Mouse (Mus musculus) ES-E14 (cell line): Measurements from ENCODE around the gene Atxn1. TPM values are rescaled to one million over a fixed set of nuclear protein-coding genes. Genes with fewer than 3 reads are reported as not detected.

Experiments
- DNase-seq: peaks from one replicate; pipeline ENCODE4 v3.0.0-alpha.2; 2013; ENCODE audit warnings: low read depth, low spot score
- H3K27ac ChIP-seq: 2 replicates; pipeline ENCODE4 v1.5.1; 2012; ENCODE audit warnings: low read depth, mild to moderate bottlenecking, low read length, moderate library complexity, mixed read lengths; ENCODE audit not compliant: poor library complexity, insufficient read depth, severe bottlenecking
- H3K36me3 ChIP-seq: 2 replicates; pipeline ENCODE4 v1.6.1; 2012; ENCODE audit warnings: mild to moderate bottlenecking, low read length, moderate library complexity, mixed read lengths; ENCODE audit not compliant: control insufficient read depth, poor library complexity, insufficient read depth, severe bottlenecking
- H3K4me1 ChIP-seq, 2 experiments: fragments of 150-350 bp in 1 of 2; sonication (generic) in 1 of 2; 2 replicates each; pipeline ENCODE4 v1.6.1; 2012; ENCODE audit warnings: low read length in 2 of 2, mild to moderate bottlenecking in 1 of 2, mixed read lengths in 1 of 2; ENCODE audit not compliant: control insufficient read depth in 2 of 2, insufficient read depth in 2 of 2, poor library complexity in 1 of 2
- H3K4me3 ChIP-seq, 2 experiments: fragments of 150-350 bp in 1 of 2; sonication (generic) in 1 of 2; 2 replicates each; pipeline ENCODE4 v1.5.1; 2012; ENCODE audit warnings: low read length in 2 of 2, low read depth in 1 of 2, mild to moderate bottlenecking in 1 of 2, mixed read lengths in 1 of 2; ENCODE audit not compliant: insufficient read depth in 1 of 2, poor library complexity in 1 of 2, severe bottlenecking in 1 of 2
- H3K9ac ChIP-seq: 2 replicates; pipeline ENCODE4 v1.6.1; 2012; ENCODE audit warnings: low read depth, mild to moderate bottlenecking, low read length, mixed read lengths; ENCODE audit not compliant: poor library complexity, insufficient read depth, severe bottlenecking
- H3K9me3 ChIP-seq: fragments of 150-350 bp; sonication (generic); 2 replicates; pipeline ENCODE4 v1.6.1; 2012; ENCODE audit warnings: low read depth, mild to moderate bottlenecking, low read length; ENCODE audit not compliant: control insufficient read depth, insufficient read depth
- CHD2 ChIP-seq: IDR thresholded peaks from 2 replicates; pipeline ENCODE4 v1.6.1; 2014; ENCODE audit warnings: mild to moderate bottlenecking, low read depth, low read length, inconsistent platforms
- HCFC1 ChIP-seq: IDR thresholded peaks from 2 replicates; pipeline ENCODE4 v1.6.1; 2012; ENCODE audit warnings: low read length, inconsistent platforms, borderline replicate concordance; ENCODE audit not compliant: insufficient read depth
- MAFK ChIP-seq: IDR thresholded peaks from 2 replicates; pipeline ENCODE4 v1.6.1; 2014; ENCODE audit warnings: mild to moderate bottlenecking, low read depth, low read length, inconsistent platforms; ENCODE audit not compliant: insufficient read depth
- ZC3H11A ChIP-seq: IDR thresholded peaks from 2 replicates; pipeline ENCODE4 v1.6.1; 2012; ENCODE audit warnings: low read depth, mild to moderate bottlenecking, inconsistent platforms, low read length, borderline replicate concordance
- ZNF384 ChIP-seq: IDR thresholded peaks from 2 replicates; pipeline ENCODE4 v1.6.1; 2012; ENCODE audit warnings: low read depth, low read length, inconsistent platforms
- in situ Hi-C, 2 experiments: fragments of 600-800 bp; cut with MboI; formaldehyde crosslinking; loops; one replicate each; pipeline ENCODE4 v1.15.1; 2025; ENCODE audit warnings: low sequenced_read_pairs in 2 of 2, inconsistent platforms in 1 of 2; ENCODE audit not compliant: unreplicated experiment in 2 of 2
- total RNA-seq: library from RNA; depleted of rRNA; stranded (reverse); fragments of 300-350 nt; gene quantifications from 2 replicates; pipeline ENCODE4 v1.2.3, GENCODE M21; 2012

The Atxn1 gene
- total RNA-seq, 1 experiment, result 7.8 TPM

GRCm38 (mm10) chr13:45924555-45924954 is 40.3 kb downstream of the Atxn1 start:
- TF ChIP-seq MAFK, result no peak
- no peak for TF ChIP-seq ZC3H11A
- no peak for TF ChIP-seq HCFC1
- no peak for TF ChIP-seq CHD2
- no peak for TF ChIP-seq ZNF384

GRCm38 (mm10) chr13:45923086-45923485 is 41.7 kb downstream of the Atxn1 start:
- Histone ChIP-seq H3K4me3 (no peak overlapping the region), H3K9me3 (no peaks in the 10 kb centered on the region), H3K9ac (no peak overlapping the region), H3K27ac (no peak overlapping the region), H3K4me1 (no peaks in the 10 kb centered on the region; a peak in 1 of 4 replicates), H3K36me3 (no peaks in the 10 kb centered on the region)
- in situ Hi-C loops, result no loop called here
- DNase-seq, result no peak
- TF ChIP-seq MAFK (no peak), ZNF384 (no peak), CHD2 (no peak), HCFC1 (no peak), ZC3H11A (no peak)

More at GRCm38 (mm10) chr13:45924555-45924954, 40.3 kb downstream of the Atxn1 start:
- Histone ChIP-seq H3K27ac (no peak overlapping the region), H3K9ac (no peak overlapping the region), H3K4me1 (no peaks in the 10 kb centered on the region; a peak in 1 of 4 replicates), H3K36me3 (no peaks in the 10 kb centered on the region), H3K4me3 (peak overlapping the region in 1 of 2 experiments; percentile 39; a peak in 2 of 4 replicates), H3K9me3 (no peaks in the 10 kb centered on the region)
- in situ Hi-C loops, result no loop called here
- DNase-seq, result no peak

- H3K27ac ChIP-seq, result no peak overlapping the region
These were observed 42.3 kb downstream of the Atxn1 start for GRCm38 (mm10) chr13:45922467-45922866.

GRCm38 (mm10) chr13:45918956-45919711 is 45.7 kb downstream of the Atxn1 start:
- no peak overlapping the region for H3K27ac ChIP-seq
- H3K4me1 ChIP-seq, result no peaks in the 10 kb centered on the region
- H3K9ac ChIP-seq, result no peak overlapping the region
- DNase-seq, result no peak
- TF ChIP-seq ZNF384 (no peak), ZC3H11A (no peak), CHD2 (no peak), MAFK (no peak)
- in situ Hi-C loops, result no loop called here
- H3K36me3 ChIP-seq, result no peaks in the 10 kb centered on the region
- H3K9me3 ChIP-seq, result no peaks in the 10 kb centered on the region
- H3K4me3 ChIP-seq, result no peak overlapping the region

More at GRCm38 (mm10) chr13:45922467-45922866, 42.3 kb downstream of the Atxn1 start:
- no peak for DNase-seq
- Histone ChIP-seq H3K36me3 (no peaks in the 10 kb centered on the region), H3K9ac (no peak overlapping the region), H3K4me3 (no peak overlapping the region), H3K4me1 (no peaks in the 10 kb centered on the region; a peak in 1 of 4 replicates), H3K9me3 (no peaks in the 10 kb centered on the region)
- TF ChIP-seq MAFK (no peak), ZNF384 (no peak), HCFC1 (no peak), CHD2 (no peak), ZC3H11A (no peak)
- in situ Hi-C loops, result no loop called here
